In the genomic region with DNA sequence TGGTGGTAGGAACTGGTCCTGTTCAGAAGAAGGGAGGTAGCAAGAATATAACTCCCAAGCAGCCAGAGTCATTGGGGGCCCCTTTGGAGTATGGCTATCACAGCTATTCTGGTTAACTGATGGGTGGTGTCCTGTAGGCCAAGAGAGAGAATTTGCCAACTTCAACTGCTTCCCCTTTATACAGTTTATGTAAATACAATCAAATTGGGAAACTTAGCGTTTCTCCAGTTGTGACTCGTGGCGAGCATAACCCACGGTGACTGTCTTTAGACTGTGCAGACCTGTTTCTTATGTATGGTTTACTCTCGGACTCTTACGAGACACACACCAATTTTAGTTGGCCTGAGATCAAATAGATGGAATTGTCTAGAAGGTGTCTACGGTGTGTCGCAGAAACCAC, we compare ENCODE assay signal across 21 mouse cellular contexts. TPM values are rescaled to one million over a fixed set of nuclear protein-coding genes. Genes with fewer than 3 reads are reported as not detected.
"Had no signal": no experiment of that assay in that cellular context is flagged by ENCODE, and none has a peak within 500 bp of the region (broad histone marks: within the 10 kb centered on the region; RNA-seq: fewer than 3 reads in every experiment).

No protein-coding gene starts in this region.

- H3K4me1 ChIP-seq: lung, embryonic 15.5 days; megakaryocyte, embryonic 14.5 days; neural tube, embryonic 12.5 days had no signal

- H3K9me3 ChIP-seq: lung, embryonic 15.5 days; megakaryocyte, embryonic 14.5 days; midbrain, embryonic 13.5 days; midbrain, embryonic 15.5 days; neural tube, embryonic 12.5 days had no signal

- H3K27ac ChIP-seq: lung, embryonic 15.5 days; macrophage; midbrain, embryonic 13.5 days; midbrain, embryonic 15.5 days; neural tube, embryonic 12.5 days had no signal

- H3K4me3 ChIP-seq: lung, embryonic 15.5 days; megakaryocyte, embryonic 14.5 days; midbrain, embryonic 13.5 days; midbrain, embryonic 15.5 days; neural tube, embryonic 12.5 days had no signal

- DNase-seq: liver, postnatal 0 days; lung, adult 2 months; lung, postnatal 14 days; lung, postnatal 36 days; right cerebral cortex, adult 18-20 months; right cerebral cortex, postnatal 25 days; right cerebral cortex, postnatal 4 days; spleen, adult 18-20 months; thymus, adult 18-20 months; thymus, postnatal 14 days; thymus, postnatal 36 days had no signal

- H3K4me2 ChIP-seq: lung, embryonic 15.5 days; midbrain, embryonic 11.5 days; midbrain, embryonic 13.5 days; midbrain, embryonic 15.5 days; neural tube, embryonic 12.5 days had no signal

- ATAC-seq: liver, postnatal 0 days; lung, postnatal 0 days; midbrain, embryonic 13.5 days; midbrain, embryonic 15.5 days had no signal

- H3K36me3 ChIP-seq: lung, embryonic 15.5 days; midbrain, embryonic 13.5 days; midbrain, embryonic 15.5 days; neural tube, embryonic 12.5 days had no signal

- H3K27me3 ChIP-seq: lung, embryonic 15.5 days; midbrain, embryonic 13.5 days; midbrain, embryonic 15.5 days; neural tube, embryonic 12.5 days had no signal

- H3K9ac ChIP-seq: liver, postnatal 0 days; lung, embryonic 15.5 days; midbrain, embryonic 13.5 days; midbrain, embryonic 15.5 days; neural tube, embryonic 12.5 days had no signal

RNA-seq across cellular contexts. Expression of gene March4, which starts 32.0 kb away (rescaled TPM):
- total RNA-seq: monocyte, adult 5-6 weeks had no signal
- polyA plus RNA-seq: liver, postnatal 0 days; macrophage; thymus, postnatal 0 days had no signal
